ENCODE assay signal across 15 mouse cellular contexts in the genomic region with DNA sequence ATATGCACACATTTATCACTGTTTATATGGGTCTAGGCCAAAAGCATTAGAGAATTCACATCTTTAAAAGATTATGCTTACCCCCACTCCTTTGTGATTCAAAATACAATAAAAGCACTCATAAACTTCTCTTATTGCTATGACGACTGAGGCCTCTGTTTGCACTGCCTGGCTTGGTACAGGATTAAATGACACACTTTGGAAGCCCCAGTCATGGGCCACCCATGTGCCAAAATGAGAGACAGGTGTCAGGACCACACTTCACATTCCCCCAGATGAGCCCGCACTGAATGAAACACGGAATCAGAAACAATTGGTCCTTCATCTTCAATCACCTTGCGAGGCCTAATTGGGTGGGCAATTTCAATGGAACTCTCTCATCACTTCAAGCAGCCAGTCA.
"Had no signal": no experiment of that assay in that cellular context is flagged by ENCODE, and none has a peak within 500 bp of the region (broad histone marks: within the 10 kb centered on the region; RNA-seq: fewer than 3 reads in every experiment).

No protein-coding gene starts in this region.

- ATAC-seq: lung, postnatal 0 days; midbrain, embryonic 13.5 days; midbrain, embryonic 15.5 days had no signal

- H3K27me3 ChIP-seq: lung, embryonic 15.5 days; midbrain, embryonic 13.5 days; midbrain, embryonic 15.5 days; neural tube, embryonic 12.5 days; stomach, embryonic 15.5 days had no signal

- H3K9ac ChIP-seq: lung, embryonic 15.5 days; midbrain, embryonic 13.5 days; midbrain, embryonic 15.5 days; neural tube, embryonic 12.5 days; stomach, embryonic 15.5 days had no signal

- DNase-seq: lung, adult 2 months; lung, postnatal 14 days; lung, postnatal 4 days; right cerebral cortex, postnatal 14 days; thymus, adult 2 months; thymus, postnatal 25 days; thymus, postnatal 4 days had no signal

- H3K9me3 ChIP-seq: lung, embryonic 15.5 days; midbrain, embryonic 13.5 days; midbrain, embryonic 15.5 days; neural tube, embryonic 12.5 days; stomach, embryonic 15.5 days had no signal

- H3K36me3 ChIP-seq: lung, embryonic 15.5 days; midbrain, embryonic 13.5 days; midbrain, embryonic 15.5 days; neural tube, embryonic 12.5 days; stomach, embryonic 15.5 days had no signal

- H3K27ac ChIP-seq: lung, embryonic 15.5 days; midbrain, embryonic 13.5 days; midbrain, embryonic 15.5 days; neural tube, embryonic 12.5 days; stomach, embryonic 15.5 days; stomach, postnatal 0 days had no signal

- H3K4me2 ChIP-seq: lung, embryonic 15.5 days; midbrain, embryonic 11.5 days; midbrain, embryonic 13.5 days; midbrain, embryonic 15.5 days; neural tube, embryonic 12.5 days; stomach, embryonic 15.5 days had no signal

- H3K4me1 ChIP-seq: lung, embryonic 15.5 days; midbrain, embryonic 13.5 days; midbrain, embryonic 15.5 days; neural tube, embryonic 12.5 days; stomach, embryonic 15.5 days had no signal

- H3K4me3 ChIP-seq: lung, embryonic 15.5 days; midbrain, embryonic 13.5 days; midbrain, embryonic 15.5 days; neural tube, embryonic 12.5 days; stomach, embryonic 15.5 days had no signal
